Mouse (Mus musculus): ENCODE data around the gene Rasgrf1.

The Rasgrf1 gene

GRCm38 (mm10) chr9:89909131-89910010, at the start of gene Rasgrf1:
Rasgrf1 (plus strand) TSS chr9:89909908.
- DNase-seq: no peak

DNA sequence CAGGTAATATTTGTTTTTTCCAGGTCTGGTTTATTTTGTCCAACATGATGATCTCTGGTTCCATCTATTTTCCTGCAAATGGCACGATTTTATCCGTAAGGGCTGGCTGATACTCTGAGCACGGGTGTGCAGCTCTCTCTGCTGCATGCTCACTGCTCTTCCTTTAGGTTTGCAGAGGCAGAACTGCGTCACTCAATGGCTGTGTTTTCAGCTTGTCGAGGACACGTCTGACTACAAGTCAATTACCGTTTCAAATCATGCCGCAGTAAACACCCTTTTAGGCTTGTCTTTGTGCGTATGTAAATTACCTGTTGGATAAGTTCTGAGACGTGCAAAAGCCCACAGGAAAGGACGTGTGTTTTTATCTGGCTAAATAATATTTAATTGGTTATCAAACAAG, 49.6 kb upstream of the Rasgrf1 start:
- no peak for DNase-seq

GRCm38 (mm10) chr9:89860584-89860983, 49.1 kb upstream of the Rasgrf1 start:
- DNase-seq: no peak

DNA sequence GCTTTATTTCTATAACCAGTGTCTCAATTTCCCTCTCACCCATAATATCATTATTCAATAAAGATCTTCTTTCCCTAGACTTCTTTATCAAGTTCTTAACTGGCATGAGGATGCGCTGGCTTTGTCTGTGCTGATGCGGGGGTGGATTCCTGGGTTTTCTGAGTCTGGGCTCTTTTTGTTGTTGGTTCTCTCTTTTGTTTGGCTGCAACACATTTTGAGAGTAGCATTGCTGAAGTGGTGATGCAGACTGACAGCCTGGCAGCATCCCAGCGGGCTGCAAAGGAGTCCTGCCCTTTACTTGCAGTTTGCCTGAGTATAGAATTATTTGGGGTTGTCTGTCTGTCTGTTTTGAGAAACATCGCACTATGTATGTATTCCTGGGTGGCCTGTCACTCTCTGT, 42.6 kb upstream of the Rasgrf1 start:
- no peak for DNase-seq

DNA sequence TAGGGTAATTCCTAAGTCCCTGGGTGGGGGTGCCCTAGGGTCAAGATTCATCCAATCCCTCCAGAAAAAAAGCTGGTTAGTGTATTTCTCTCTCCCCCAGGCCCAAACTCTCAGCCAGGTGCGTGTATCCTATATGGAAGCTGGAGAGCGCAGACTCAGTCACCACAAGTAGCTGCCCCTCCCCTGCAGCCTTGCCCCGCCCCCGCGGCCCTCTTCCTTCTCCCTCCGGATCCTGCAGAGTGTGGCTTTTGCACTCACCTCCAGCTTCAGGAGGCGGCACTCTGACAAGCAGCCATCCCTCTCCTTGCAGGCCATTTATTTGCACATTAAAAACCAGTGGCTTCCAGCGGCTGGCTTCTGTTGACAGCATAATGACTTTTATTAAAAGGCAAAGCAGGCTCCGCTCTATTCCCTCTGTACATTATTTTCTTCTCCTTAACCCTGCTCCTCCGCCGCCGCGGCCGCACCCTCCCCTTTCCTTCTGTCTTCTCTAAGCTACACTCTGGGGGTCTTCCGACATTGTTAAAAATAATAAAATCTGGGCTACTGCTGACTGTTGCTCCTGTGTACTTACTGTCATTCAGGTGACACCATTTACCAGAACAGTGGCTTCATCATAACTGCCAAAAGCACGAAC, 41.5 kb upstream of the Rasgrf1 start:
- DNase-seq: peak; percentile 7

GRCm38 (mm10) chr9:89869594-89869993, 40.1 kb upstream of the Rasgrf1 start:
- no peak for DNase-seq

DNA sequence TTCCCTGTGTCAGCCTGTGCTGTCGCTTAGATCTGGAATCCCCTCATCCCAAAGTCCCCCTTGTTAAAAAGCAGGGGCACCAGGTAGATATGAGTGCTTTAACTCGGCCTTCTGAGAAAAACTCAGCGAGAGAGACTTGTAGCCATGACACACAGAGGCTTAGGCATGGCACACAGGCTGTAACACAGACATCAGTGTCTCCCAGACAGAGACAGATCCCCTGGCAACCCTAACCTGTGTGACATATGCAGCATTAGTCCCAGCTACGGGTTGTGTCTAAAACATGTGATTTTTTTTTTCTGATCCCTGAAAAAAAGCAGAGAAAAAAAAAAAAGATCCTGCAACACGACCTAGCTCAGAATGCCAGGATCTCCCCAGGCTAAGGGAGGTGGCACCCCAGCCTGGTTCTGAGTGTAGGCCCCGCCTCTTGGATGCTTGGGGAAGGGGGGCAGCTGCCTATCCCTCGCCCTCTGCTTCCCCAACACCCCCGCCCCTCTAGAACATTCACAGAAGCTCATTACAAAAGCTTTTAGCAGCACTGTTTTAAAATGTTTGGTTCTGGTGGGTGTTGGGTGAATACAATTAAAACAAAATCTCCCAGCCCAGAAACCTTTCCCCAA, 39.1 kb upstream of the Rasgrf1 start:
- DNase-seq: no peak

DNA sequence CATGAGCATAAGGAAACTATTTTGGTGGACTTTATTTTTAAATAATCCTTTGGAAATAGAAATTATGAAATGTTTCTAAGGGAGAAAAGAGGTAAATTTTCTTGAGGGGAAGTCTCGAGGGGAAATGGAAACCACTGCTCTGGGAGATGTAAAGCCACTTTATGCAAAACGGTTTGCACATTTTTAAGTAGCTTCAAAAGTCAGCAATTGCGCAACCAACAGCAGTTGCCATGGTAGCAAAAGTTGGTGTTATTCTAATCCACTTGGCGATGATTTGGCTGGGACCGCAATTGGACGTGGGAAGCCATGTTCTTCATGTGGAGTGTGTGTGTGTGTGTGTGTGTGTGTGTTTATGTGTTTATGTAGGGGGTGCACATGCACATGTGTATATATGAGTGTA, 37.6 kb upstream of the Rasgrf1 start:
- DNase-seq: no peak

GRCm38 (mm10) chr9:89874434-89874833, 35.3 kb upstream of the Rasgrf1 start:
- DNase-seq: no peak

GRCm38 (mm10) chr9:89875551-89875950, 34.2 kb upstream of the Rasgrf1 start:
- no peak for DNase-seq

DNA sequence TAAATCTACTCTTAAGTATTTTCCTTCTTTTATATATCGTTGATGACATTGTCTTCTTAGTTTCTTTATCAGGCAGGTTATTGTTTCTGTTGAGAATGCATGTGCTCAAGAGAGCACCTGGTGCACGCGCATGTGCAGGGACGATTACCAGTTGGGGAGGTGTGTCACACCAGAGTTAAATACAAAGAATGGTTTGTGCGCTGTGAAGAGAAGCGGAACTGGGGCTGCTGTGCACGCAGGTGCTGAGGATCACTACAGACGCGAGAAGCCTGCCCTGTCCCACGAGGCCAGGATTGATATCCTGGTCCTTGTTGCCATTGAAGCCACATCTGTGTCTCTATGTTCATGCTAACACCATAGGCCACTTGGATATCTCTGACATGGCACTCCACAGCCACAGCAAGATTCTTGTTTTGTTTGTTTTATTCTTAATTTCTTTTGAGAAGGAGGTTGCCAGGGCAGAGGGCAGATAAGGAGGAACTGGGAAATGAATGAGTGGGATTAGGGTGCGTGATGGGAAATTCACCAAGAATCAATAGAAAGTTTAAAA, 31.2 kb upstream of the Rasgrf1 start:
- DNase-seq: no peak

GRCm38 (mm10) chr9:89879574-89879973, 30.1 kb upstream of the Rasgrf1 start:
- no peak for DNase-seq

GRCm38 (mm10) chr9:89881552-89881951, 28.2 kb upstream of the Rasgrf1 start:
- DNase-seq: no peak

DNA sequence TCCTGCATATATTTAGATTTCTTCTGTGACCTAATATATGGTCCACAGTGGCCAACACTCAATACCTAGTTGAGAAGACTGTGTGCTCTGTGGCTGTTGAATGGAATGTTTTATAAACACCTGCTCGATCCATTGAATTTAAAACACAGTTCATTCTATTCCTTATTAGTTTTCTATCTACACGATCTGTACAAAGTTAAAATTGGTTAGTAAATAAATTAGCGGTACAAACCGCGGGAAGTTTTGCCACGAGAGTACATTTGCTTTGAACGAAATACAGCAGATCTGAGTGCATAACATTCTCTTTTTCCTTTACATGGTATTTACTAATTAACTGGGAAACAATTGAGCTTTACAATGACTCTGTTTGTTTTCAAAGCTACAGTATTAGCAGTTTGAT, 27.1 kb upstream of the Rasgrf1 start:
- no peak for DNase-seq

DNA sequence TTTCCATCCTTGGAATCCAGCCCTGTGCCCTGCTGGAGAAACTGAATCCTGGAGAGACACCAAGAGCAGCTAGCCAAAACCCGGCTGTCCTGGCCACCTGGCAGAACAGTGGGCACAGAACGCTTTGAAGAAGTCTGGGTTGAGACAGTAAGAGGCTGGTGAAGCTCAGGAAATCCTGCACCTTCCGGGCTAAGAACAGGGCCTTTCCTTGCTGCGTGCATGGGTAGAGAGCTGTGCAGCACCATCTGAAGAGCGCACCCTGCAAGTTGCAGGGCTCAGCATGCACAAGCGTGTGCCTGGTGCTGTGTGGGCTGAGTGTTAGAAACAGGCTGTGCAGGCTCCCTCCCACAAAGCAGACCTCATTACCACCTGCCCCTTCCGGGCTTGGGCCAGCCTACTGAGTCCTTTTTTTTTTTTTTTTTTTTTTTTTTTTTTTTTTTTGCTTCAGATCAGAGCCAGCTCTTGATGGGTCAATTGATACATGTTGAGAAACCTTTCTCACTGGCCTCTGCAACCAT, 23.9 kb upstream of the Rasgrf1 start:
- no peak for DNase-seq

DNA sequence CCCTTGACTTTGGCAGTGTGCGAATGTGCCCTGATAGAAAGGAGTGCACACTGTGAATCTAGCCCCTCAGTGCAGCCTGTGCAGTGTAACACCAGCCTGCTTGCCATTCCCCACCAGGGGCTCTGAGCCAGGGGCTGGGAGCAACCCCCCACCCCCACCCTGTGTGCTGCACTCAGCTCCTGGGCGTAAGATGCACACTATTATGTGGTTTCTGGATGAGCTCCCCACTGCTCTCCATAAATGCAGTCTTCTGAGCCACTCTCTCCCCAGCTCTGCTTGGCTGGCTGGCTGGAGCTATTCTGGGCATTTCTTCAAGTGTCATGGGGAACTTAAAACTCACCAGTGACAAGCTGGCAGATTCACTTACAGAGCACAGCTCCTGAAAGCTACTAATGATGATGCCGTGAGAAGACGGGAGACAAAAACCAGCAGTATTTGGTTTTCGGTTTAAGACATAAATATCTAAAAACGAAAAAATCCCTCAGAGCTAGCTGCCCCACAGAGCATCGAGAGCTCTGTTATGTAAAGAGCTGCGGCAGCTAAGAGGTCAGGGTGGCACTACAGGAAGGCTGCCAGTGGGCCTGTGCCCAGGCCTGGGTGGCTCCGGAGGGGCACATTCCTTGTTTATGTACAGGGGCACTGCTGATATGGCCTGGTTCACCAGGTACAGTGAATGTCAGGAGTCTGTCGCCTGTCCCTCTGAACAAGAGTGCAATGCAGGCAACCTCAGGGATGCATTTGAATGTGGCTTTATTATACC, 18.0 kb upstream of the Rasgrf1 start:
- no peak for DNase-seq

DNA sequence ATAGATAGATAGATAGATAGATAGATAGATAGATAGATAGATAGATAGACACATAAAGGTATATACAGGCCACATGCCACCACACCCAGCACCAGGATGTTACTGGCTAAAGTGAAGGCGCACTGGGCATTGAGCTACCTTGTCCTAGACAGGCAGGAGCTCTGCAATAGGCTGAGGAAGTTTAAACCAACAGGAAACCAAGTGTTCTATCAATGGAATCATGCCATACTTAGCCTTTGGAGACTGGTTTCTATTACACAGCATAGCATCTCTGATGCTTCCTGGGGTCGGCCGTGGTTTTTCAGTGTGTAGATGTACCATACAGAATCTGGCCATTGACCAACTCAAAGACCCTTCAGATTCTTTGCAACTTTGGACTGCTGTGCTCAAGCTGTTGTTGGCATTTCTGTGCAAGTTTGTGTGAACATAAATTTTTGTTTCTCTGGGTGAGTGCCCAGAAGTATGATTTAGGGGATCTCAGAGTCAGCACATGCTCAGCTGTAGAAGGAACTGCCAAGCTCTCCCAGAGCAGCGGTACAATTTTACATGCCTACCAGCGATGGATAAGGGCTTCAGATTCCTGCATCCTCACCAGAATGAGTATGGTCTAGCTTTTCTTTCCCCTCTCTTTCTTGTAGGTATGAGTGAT, 17.0 kb upstream of the Rasgrf1 start:
- no peak for DNase-seq

- DNase-seq: no peak
Measured at GRCm38 (mm10) chr9:89900111-89900824, 9.4 kb upstream of the Rasgrf1 start.

DNA sequence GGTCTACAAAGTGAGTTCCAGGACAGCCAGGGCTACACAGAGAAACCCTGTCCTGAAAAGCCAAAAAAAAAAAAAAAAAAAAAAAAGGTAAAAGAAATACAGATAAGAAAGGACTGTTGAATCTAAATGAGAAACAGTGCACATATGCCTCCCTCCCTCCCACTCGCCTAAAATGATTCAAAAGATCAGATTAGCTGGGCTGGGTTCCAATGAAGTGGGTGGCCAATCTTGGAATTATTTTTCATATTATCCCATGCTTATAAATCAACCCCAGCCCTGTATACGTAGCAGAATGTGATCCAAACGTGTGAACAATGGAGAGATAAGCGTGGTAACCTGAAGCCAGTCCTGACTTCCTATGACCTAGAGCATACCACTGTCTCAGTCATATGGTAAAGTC, 8.5 kb upstream of the Rasgrf1 start:
- DNase-seq: no peak

DNA sequence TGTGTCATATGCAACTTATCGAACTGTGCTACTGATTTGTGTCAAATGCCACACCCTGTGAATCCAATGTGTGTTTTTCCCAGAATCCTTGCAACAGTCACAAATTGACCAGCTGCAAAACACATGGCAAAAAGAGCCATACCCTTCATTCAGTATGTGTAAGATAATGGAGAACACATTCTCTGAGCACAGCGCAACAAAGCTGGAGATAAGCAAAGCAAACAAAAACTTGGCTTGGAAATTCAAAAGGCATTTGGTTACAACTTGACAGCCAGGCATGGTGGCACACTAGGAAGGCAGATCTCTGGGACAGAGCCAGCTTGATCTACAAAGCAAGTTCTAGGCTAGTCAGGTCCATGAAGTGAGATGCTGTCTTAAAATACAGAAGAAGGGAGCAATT, 6.9 kb upstream of the Rasgrf1 start:
- DNase-seq: no peak

GRCm38 (mm10) chr9:89906645-89907044, 3.1 kb upstream of the Rasgrf1 start:
- DNase-seq: no peak

Data from kidney, adult 11 months (tissue).